Mouse (Mus musculus) forebrain, embryonic 14.5 days (tissue): ENCODE data around the gene Zdhhc8. TPM values are rescaled to one million over a fixed set of nuclear protein-coding genes. Genes with fewer than 3 reads are reported as not detected.

Experiments
- ATAC-seq: fragments of 200-750 bp; cut with Nextera tagmentation; 2 replicates; pipeline ENCODE4 v1.8.0; 2017; ENCODE audit warnings: mild to moderate bottlenecking, moderate library complexity
- DNase-seq: peaks from one replicate; pipeline ENCODE4 v3.0.0-alpha.2; 2015; ENCODE audit warnings: low spot score
- H3K27ac ChIP-seq: fragments of 300-500 bp; sonication (generic); 2 replicates; pipeline ENCODE4 v1.5.1; 2014; ENCODE audit warnings: low read depth, mild to moderate bottlenecking, control low read depth, low read length, moderate library complexity
- H3K27me3 ChIP-seq: fragments of 300-500 bp; sonication (generic); replicated peaks from 2 replicates; pipeline ENCODE4 v1.6.1; 2014; ENCODE audit warnings: low read length, control low read depth, mixed read lengths; ENCODE audit not compliant: control insufficient read depth, insufficient read depth
- H3K36me3 ChIP-seq: fragments of 300-500 bp; sonication (generic); 2 replicates; pipeline ENCODE4 v1.6.1; 2014; ENCODE audit warnings: low read length, control low read depth; ENCODE audit not compliant: control insufficient read depth, insufficient read depth
- H3K4me1 ChIP-seq: fragments of 300-500 bp; sonication (generic); 2 replicates; pipeline ENCODE4 v1.6.1; 2014; ENCODE audit warnings: antibody characterized with exemption, low read length, control low read depth; ENCODE audit not compliant: control insufficient read depth, insufficient read depth
- H3K4me2 ChIP-seq: fragments of 300-500 bp; sonication (generic); 2 replicates; pipeline ENCODE4 v1.6.1; 2014; ENCODE audit warnings: mild to moderate bottlenecking, control low read depth, low read length
- H3K4me3 ChIP-seq: fragments of 300-500 bp; sonication (generic); 2 replicates; pipeline ENCODE4 v1.5.1; 2014; ENCODE audit warnings: low read depth, low read length, control low read depth
- H3K9ac ChIP-seq: fragments of 300-500 bp; sonication (generic); 2 replicates; pipeline ENCODE4 v1.6.1; 2014; ENCODE audit warnings: mild to moderate bottlenecking, low read length, control low read depth, moderate library complexity
- H3K9me3 ChIP-seq: fragments of 300-500 bp; sonication (generic); replicated peaks from 2 replicates; pipeline ENCODE4 v1.6.1; 2016; ENCODE audit warnings: low read length, control low read depth, mixed read lengths; ENCODE audit not compliant: control insufficient read depth
- WGBS: fragments of 180-500 bp; shearing (Covaris S2); extraction: QIAGEN DNeasy Blood & Tissue Kit; methylation state at CpG from one replicate; pipeline ENCODE4 v1.1.7; 2014; 5-methylcytosine and 5-hydroxymethylcytosine counted together
- polyA plus RNA-seq: library from polyadenylated mRNA; unstranded; fragments of >200 nt; fragmentation: Nextera tagmentation; extraction: Ambion mirVana; gene quantifications from 2 replicates; pipeline ENCODE4 v1.2.1, GENCODE M21; 2014

Zdhhc8 gene
- polyA plus RNA-seq, 1 experiment from 2014 or later = 5.9 TPM

GRCm38 (mm10) chr16:18222188-18222587 is 12.7 kb downstream of the Zdhhc8 start:
- Histone ChIP-seq H3K4me2 (no peak overlapping the region), H3K4me1 (no peaks in the 10 kb centered on the region), H3K9me3 (no peaks in the 10 kb centered on the region), H3K27me3 (no peaks in the 10 kb centered on the region), H3K27ac (no peak overlapping the region), H3K4me3 (no peak overlapping the region), H3K36me3 (peaks cover 51% of the 10 kb centered on the region), H3K9ac (no peak overlapping the region)
- ATAC-seq = no peak
- 88% methylated on average over 11 of the region's 11 CpGs for WGBS
- no peak for DNase-seq

- H3K36me3 ChIP-seq = peaks cover 44% of the 10 kb centered on the region
- DNase-seq (no peak), ATAC-seq (no peak)
- H3K9ac ChIP-seq = no peak overlapping the region
- no peak overlapping the region for H3K4me2 ChIP-seq
- H3K9me3 ChIP-seq = no peaks in the 10 kb centered on the region
- no peaks in the 10 kb centered on the region for H3K4me1 ChIP-seq
- H3K4me3 ChIP-seq = no peak overlapping the region
- H3K27ac ChIP-seq = no peak overlapping the region
- H3K27me3 ChIP-seq = no peaks in the 10 kb centered on the region
- WGBS = 74% methylated on average over 11 of the region's 11 CpGs
These were observed 13.4 kb downstream of the Zdhhc8 start for GRCm38 (mm10) chr16:18221543-18221898.

- no peak overlapping the region for H3K9ac ChIP-seq
- DNase-seq (no peak), ATAC-seq (no peak)
- no peak overlapping the region for H3K4me2 ChIP-seq
- H3K27me3 ChIP-seq = no peaks in the 10 kb centered on the region
- H3K27ac ChIP-seq = no peak overlapping the region
- no peak overlapping the region for H3K4me3 ChIP-seq
- WGBS = 89% methylated on average over 6 of the region's 6 CpGs
- peaks cover 39% of the 10 kb centered on the region for H3K36me3 ChIP-seq
- H3K9me3 ChIP-seq = no peaks in the 10 kb centered on the region
- H3K4me1 ChIP-seq = no peaks in the 10 kb centered on the region
These were observed 13.9 kb downstream of the Zdhhc8 start for GRCm38 (mm10) chr16:18220856-18221542.

GRCm38 (mm10) chr16:18220001-18220400 is 14.9 kb downstream of the Zdhhc8 start:
- 65% methylated on average over 8 of the region's 8 CpGs for WGBS
- peaks cover 29% of the 10 kb centered on the region for H3K36me3 ChIP-seq
- peak overlapping the region; percentile 27; the same call in 1 of the 2 replicates for H3K27ac ChIP-seq
- H3K4me3 ChIP-seq = no peak overlapping the region
- H3K9me3 ChIP-seq = no peaks in the 10 kb centered on the region
- ATAC-seq = 0 out of 2 replicates have a peak, but pooled peaks have one; percentile 36
- H3K4me2 ChIP-seq = no peak overlapping the region
- H3K4me1 ChIP-seq = no peaks in the 10 kb centered on the region
- no peaks in the 10 kb centered on the region for H3K27me3 ChIP-seq
- H3K9ac ChIP-seq = no peak overlapping the region
- DNase-seq = peak; percentile 38

GRCm38 (mm10) chr16:18218580-18218996 is 16.3 kb downstream of the Zdhhc8 start:
- H3K9me3 ChIP-seq = no peaks in the 10 kb centered on the region
- DNase-seq (no peak), ATAC-seq (no peak)
- H3K27me3 ChIP-seq = no peaks in the 10 kb centered on the region
- H3K4me3 ChIP-seq = no peak overlapping the region
- H3K4me2 ChIP-seq = no peak overlapping the region
- 0 out of 2 replicates have a peak, but pooled peaks cover 9% of the 10 kb centered on the region for H3K4me1 ChIP-seq
- H3K27ac ChIP-seq = no peak overlapping the region
- no peak overlapping the region for H3K9ac ChIP-seq
- peaks cover 15% of the 10 kb centered on the region for H3K36me3 ChIP-seq
- WGBS = 79% methylated on average over 9 of the region's 9 CpGs

GRCm38 (mm10) chr16:18217579-18217978 is 17.4 kb downstream of the Zdhhc8 start, which contains the start of gene Ccdc188:
Gene Ccdc188 (plus strand): TSS chr16:18217879.
- H3K4me3 ChIP-seq = no peak within 1 kb of the TSS
- H3K9me3 ChIP-seq = no peaks in the 10 kb centered on the region
- no peak for DNase-seq
- peaks cover 14% of the 10 kb centered on the region for H3K4me1 ChIP-seq
- no peak within 1 kb of the TSS for H3K4me2 ChIP-seq
- no peaks in the 10 kb centered on the region for H3K27me3 ChIP-seq
- H3K36me3 ChIP-seq = peaks cover 5% of the 10 kb centered on the region
- WGBS = 85% methylated on average over 4 of the region's 4 CpGs
- H3K9ac ChIP-seq = no peak within 1 kb of the TSS
- H3K27ac ChIP-seq = no peak within 1 kb of the TSS
- no peak for ATAC-seq

- H3K36me3 ChIP-seq = no peaks in the 10 kb centered on the region
- DNase-seq = no peak
- ATAC-seq = no peak
- H3K9ac ChIP-seq = peak overlapping the region; percentile 48
- peak overlapping the region; percentile 14 for H3K4me3 ChIP-seq
- peak overlapping the region; percentile 81 for H3K27ac ChIP-seq
- 63% methylated on average over 7 of the region's 7 CpGs for WGBS
- H3K4me1 ChIP-seq = peaks cover 14% of the 10 kb centered on the region
- H3K9me3 ChIP-seq = no peaks in the 10 kb centered on the region
- H3K4me2 ChIP-seq = peak overlapping the region; percentile 41
- no peaks in the 10 kb centered on the region for H3K27me3 ChIP-seq
These were observed 20.1 kb downstream of the Zdhhc8 start for GRCm38 (mm10) chr16:18214858-18215257.

GRCm38 (mm10) chr16:18213689-18214088 is 21.2 kb downstream of the Zdhhc8 start:
- 27% methylated on average over 6 of the region's 6 CpGs for WGBS
- ATAC-seq (peak; percentile 89), DNase-seq (peak; percentile 93)
- Histone ChIP-seq H3K4me2 (peak overlapping the region; percentile 41), H3K9ac (peak overlapping the region; percentile 48), H3K9me3 (no peaks in the 10 kb centered on the region), H3K4me3 (peak overlapping the region; percentile 14; the same call in 1 of the 2 replicates), H3K4me1 (peaks cover 14% of the 10 kb centered on the region), H3K27ac (peak overlapping the region; percentile 81), H3K36me3 (no peaks in the 10 kb centered on the region), H3K27me3 (no peaks in the 10 kb centered on the region)

GRCm38 (mm10) chr16:18211417-18212171 is 23.3 kb downstream of the Zdhhc8 start:
- no peaks in the 10 kb centered on the region for H3K36me3 ChIP-seq
- no peak overlapping the region for H3K4me2 ChIP-seq
- no peaks in the 10 kb centered on the region for H3K9me3 ChIP-seq
- no peak overlapping the region for H3K27ac ChIP-seq
- peaks cover 14% of the 10 kb centered on the region for H3K4me1 ChIP-seq
- ATAC-seq (peak; percentile 26), DNase-seq (peak; percentile 94)
- no peaks in the 10 kb centered on the region for H3K27me3 ChIP-seq
- 42% methylated on average over 10 of the region's 10 CpGs for WGBS
- no peak overlapping the region for H3K9ac ChIP-seq
- no peak overlapping the region for H3K4me3 ChIP-seq
